Mouse (Mus musculus) liver, embryonic 15.5 days (tissue): ENCODE measurements at regions not wholly inside any gene's neighbourhood (a gene's known extent, or its start where the extent isn't known, plus 50 kb on each side); places are given as distances from the start of the nearest gene placed in this dataset.

Experiments
- ATAC-seq: fragments of 200-750 bp; cut with Nextera tagmentation; 2 replicates; pipeline ENCODE4 v1.8.0; 2017; ENCODE audit warnings: moderate number of reproducible peaks, mild to moderate bottlenecking, moderate library complexity; ENCODE audit not compliant: insufficient read depth
- H3K27ac ChIP-seq: fragments of 300-500 bp; sonication (generic); replicated peaks from 2 replicates; pipeline ENCODE4 v1.5.1; 2015; ENCODE audit warnings: mild to moderate bottlenecking, inconsistent platforms
- H3K27me3 ChIP-seq: fragments of 300-500 bp; sonication (generic); 2 replicates; pipeline ENCODE4 v1.6.1; 2015; ENCODE audit warnings: mild to moderate bottlenecking, inconsistent platforms
- H3K36me3 ChIP-seq: fragments of 300-500 bp; sonication (generic); replicated peaks from 2 replicates; pipeline ENCODE4 v1.6.1; 2015; ENCODE audit warnings: moderate library complexity, mild to moderate bottlenecking, inconsistent platforms
- H3K4me1 ChIP-seq: fragments of 300-500 bp; sonication (generic); replicated peaks from 2 replicates; pipeline ENCODE4 v1.6.1; 2015; ENCODE audit warnings: inconsistent platforms
- H3K4me2 ChIP-seq: fragments of 300-500 bp; sonication (generic); 2 replicates; pipeline ENCODE4 v1.6.1; 2015; ENCODE audit warnings: moderate library complexity, mild to moderate bottlenecking, inconsistent platforms
- H3K4me3 ChIP-seq: fragments of 300-500 bp; sonication (generic); replicated peaks from 2 replicates; pipeline ENCODE4 v1.5.1; 2015; ENCODE audit warnings: mild to moderate bottlenecking, inconsistent platforms
- H3K9ac ChIP-seq: fragments of 300-500 bp; sonication (generic); 2 replicates; pipeline ENCODE4 v1.6.1; 2015; ENCODE audit warnings: moderate library complexity, mild to moderate bottlenecking, inconsistent platforms
- H3K9me3 ChIP-seq: fragments of 300-500 bp; sonication (generic); replicated peaks from 2 replicates; pipeline ENCODE4 v1.6.1; 2016; ENCODE audit warnings: inconsistent platforms
- WGBS: fragments of 180-500 bp; shearing (Covaris S2); methylation state at CpG from one replicate; pipeline ENCODE4 v1.1.7; 2015; ENCODE audit warnings: mixed read lengths; ENCODE audit not compliant: insufficient replicate concordance; 5-methylcytosine and 5-hydroxymethylcytosine counted together

DNA sequence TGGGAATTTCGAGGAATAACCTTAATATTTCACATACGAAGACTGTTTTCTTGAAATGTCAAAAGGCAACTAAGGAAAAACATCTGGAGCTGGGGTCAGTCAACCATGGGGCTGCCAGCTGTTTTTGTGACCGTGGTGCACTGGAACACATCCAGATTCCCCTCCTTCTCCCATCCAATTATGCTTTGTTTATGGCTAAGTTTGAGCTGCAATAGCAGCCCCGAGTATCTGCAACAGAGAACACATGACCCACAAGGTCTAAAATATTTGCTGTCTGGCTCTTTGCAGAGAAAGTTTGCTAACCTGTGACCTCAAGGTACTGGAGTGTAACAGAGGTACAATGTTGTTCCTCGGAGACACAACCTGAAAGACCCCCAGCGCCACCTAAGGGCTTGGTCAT, 177.7 kb upstream of the Gadl1 start:
- no peak for ATAC-seq
- Histone ChIP-seq H3K9ac (no peak overlapping the region), H3K27ac (no peak overlapping the region), H3K27me3 (no peaks in the 10 kb centered on the region), H3K4me2 (no peak overlapping the region), H3K9me3 (no peaks in the 10 kb centered on the region), H3K4me3 (no peak overlapping the region), H3K4me1 (no peaks in the 10 kb centered on the region), H3K36me3 (no peaks in the 10 kb centered on the region)
- 57% methylated on average over 6 of the region's 6 CpGs for WGBS

DNA sequence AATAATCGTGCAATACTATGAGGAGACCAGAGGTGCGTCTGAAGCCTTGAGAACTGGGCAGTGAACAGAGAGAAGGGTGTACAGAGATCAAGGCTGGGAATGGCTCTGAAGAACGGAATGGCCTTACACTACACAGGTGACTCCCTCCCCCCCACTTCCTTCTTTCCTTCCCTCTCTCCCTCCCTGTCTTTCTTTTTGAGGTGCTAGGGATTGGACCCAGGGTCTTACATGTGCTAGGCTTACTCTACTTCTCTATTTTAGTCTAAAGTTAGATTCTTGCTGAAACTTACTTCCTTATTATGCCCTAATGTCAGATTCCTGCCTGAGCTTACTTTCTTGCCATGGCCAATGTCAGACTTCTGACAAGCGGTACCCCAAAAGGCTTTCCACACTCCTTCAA, 176.2 kb upstream of the Gadl1 start:
- Histone ChIP-seq H3K9me3 (no peaks in the 10 kb centered on the region), H3K9ac (no peak overlapping the region), H3K27ac (no peak overlapping the region), H3K36me3 (no peaks in the 10 kb centered on the region), H3K27me3 (no peaks in the 10 kb centered on the region), H3K4me2 (no peak overlapping the region), H3K4me3 (no peak overlapping the region), H3K4me1 (no peaks in the 10 kb centered on the region)
- no peak for ATAC-seq
- 43% methylated on average over 4 of the region's 4 CpGs for WGBS

DNA sequence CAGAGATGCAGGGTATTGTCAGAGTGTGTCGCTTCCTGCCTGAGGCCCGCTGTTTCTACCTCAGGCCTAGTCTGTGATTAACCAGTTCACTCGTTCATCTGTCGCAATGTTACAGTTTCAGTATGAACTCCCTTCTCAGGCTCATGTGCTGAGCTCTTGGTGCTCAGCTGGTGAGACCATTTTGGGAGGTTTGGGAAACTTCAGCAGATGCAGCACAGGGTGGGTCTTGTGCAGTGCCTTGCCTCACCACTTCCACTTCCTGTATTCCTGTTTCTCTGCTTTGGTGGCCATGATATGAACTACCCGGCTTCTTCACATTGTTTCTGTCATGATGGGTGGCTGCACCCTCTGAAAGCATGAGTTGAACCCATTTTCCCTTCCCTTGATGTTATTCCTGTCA, 169.3 kb upstream of the Gadl1 start:
- no peak overlapping the region for H3K4me2 ChIP-seq
- no peaks in the 10 kb centered on the region for H3K9me3 ChIP-seq
- no peaks in the 10 kb centered on the region for H3K27me3 ChIP-seq
- no peak overlapping the region for H3K27ac ChIP-seq
- no peaks in the 10 kb centered on the region for H3K4me1 ChIP-seq
- no peak for ATAC-seq
- H3K9ac ChIP-seq: no peak overlapping the region
- H3K36me3 ChIP-seq: no peaks in the 10 kb centered on the region
- H3K4me3 ChIP-seq: no peak overlapping the region
- 64% methylated on average over 5 of the region's 5 CpGs for WGBS

DNA sequence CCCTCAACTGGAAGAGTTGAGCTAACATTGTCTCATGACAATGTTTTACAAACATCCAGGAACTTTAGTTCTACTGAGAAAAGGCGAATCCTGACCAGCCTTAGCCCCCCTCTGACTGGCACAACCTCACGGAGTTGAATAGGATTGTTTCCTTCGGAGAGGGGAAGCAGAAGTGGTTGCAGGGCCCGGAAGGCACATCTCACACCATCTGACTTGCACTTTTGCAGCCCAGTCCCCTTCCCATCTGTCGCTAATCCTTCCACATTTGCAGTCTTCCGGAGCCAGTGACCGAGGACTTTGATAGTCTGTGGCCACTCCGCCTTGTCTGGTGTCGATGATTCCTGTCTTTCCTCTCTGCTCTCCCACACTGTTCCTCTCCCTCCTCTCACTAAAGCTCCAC, 162.8 kb upstream of the Gadl1 start:
- no peaks in the 10 kb centered on the region for H3K4me1 ChIP-seq
- no peak overlapping the region for H3K4me2 ChIP-seq
- H3K9ac ChIP-seq: no peak overlapping the region
- H3K9me3 ChIP-seq: no peaks in the 10 kb centered on the region
- ATAC-seq: no peak
- no peaks in the 10 kb centered on the region for H3K36me3 ChIP-seq
- H3K27ac ChIP-seq: no peak overlapping the region
- no peaks in the 10 kb centered on the region for H3K27me3 ChIP-seq
- H3K4me3 ChIP-seq: no peak overlapping the region
- 22% methylated on average over 9 of the region's 9 CpGs for WGBS

DNA sequence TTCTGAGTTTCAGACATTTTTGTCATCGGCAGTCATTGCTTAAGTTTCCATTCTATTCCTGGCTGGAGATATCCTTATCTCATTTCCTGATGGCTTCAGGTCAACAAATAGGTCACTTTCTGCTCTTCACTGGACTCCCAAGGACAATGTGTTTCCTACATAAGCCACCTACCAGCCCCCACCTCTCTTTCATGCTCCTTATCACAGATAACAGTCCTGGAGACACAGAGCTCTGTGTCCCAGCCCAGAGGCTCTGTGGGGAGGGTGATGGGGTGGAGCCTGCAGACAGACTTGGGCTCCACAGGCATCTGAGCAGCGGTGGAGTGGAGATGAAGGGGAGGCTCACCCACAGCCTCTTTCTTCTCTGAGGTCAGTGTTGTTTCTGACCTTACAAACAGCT, 148.8 kb upstream of the Gadl1 start:
- no peaks in the 10 kb centered on the region for H3K4me1 ChIP-seq
- WGBS: 4% methylated on average over 2 of the region's 2 CpGs
- H3K4me2 ChIP-seq: no peak overlapping the region
- no peak overlapping the region for H3K27ac ChIP-seq
- no peak overlapping the region for H3K4me3 ChIP-seq
- no peaks in the 10 kb centered on the region for H3K27me3 ChIP-seq
- 0 out of 2 replicates have a peak, but pooled peaks have one; percentile 34 for ATAC-seq
- H3K36me3 ChIP-seq: no peaks in the 10 kb centered on the region
- no peak overlapping the region for H3K9ac ChIP-seq
- H3K9me3 ChIP-seq: no peaks in the 10 kb centered on the region

DNA sequence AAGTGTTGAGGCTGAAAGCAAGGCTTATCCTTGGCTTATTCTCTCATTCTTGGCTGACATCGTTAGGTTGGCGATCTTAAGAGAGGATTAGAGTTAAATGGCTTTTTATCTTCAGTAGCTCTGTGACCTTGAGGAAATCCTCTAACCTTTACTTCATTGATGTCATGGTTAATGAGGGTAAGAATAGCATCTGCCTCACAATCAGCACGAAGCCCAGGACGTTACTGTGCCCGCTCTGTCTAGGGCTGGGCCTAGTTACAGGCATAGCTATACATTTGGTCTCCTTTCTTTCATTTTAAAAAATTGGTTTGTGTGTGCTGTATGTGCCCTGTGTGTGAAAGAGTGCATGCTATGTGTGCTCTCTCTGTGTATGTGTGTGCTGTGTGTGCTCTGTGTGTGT, 145.1 kb upstream of the Gadl1 start:
- Histone ChIP-seq H3K9ac (no peak overlapping the region), H3K36me3 (no peaks in the 10 kb centered on the region), H3K27me3 (no peaks in the 10 kb centered on the region), H3K4me3 (no peak overlapping the region), H3K9me3 (no peaks in the 10 kb centered on the region), H3K27ac (no peak overlapping the region), H3K4me2 (no peak overlapping the region), H3K4me1 (no peaks in the 10 kb centered on the region)
- ATAC-seq: no peak
- WGBS: 68% methylated on average over 5 of the region's 5 CpGs

DNA sequence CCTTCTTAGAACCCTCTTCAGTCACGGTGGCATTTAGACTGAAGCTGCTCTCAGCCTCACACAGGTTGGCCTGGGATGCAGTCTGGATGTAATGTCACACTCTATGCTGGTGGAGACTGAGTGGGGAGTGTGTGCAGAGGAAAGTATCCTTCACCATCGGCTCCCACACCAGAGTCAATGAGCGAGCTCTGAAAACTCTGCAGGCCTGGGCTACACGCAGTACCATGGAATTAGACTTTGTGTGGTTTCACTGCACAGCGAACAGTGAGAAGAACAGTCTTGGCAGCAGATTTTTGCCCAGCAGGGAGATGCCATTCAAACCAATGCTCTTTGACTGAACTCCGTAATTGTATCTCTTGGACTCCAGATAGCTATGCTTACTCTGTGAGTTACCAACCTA, 142.8 kb upstream of the Gadl1 start:
- Histone ChIP-seq H3K36me3 (no peaks in the 10 kb centered on the region), H3K27me3 (no peaks in the 10 kb centered on the region), H3K9ac (no peak overlapping the region), H3K4me2 (no peak overlapping the region), H3K9me3 (no peaks in the 10 kb centered on the region), H3K4me3 (no peak overlapping the region), H3K27ac (no peak overlapping the region), H3K4me1 (no peaks in the 10 kb centered on the region)
- 70% methylated on average over 6 of the region's 6 CpGs for WGBS
- no peak for ATAC-seq

DNA sequence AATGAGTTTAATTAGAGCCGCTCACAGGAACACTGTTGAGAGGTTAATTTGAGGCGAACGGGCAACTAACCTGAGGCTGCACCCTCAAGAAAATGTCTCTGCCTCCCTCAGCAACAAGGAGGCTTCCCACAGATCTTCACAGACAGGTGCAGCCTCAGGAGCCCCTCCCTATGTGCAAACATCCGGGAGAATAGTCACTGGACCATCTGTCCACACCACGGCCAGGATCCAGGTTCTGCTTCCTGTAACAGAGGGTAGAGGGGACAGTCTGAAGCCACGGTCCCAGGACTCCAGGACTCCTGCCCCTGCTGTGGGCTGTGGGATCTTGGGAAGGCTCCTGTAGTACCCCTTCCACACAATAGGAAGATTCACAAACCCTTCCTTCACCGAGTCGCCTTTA, 134.1 kb upstream of the Gadl1 start:
- H3K27ac ChIP-seq: no peak overlapping the region
- no peak for ATAC-seq
- H3K36me3 ChIP-seq: no peaks in the 10 kb centered on the region
- no peak overlapping the region for H3K9ac ChIP-seq
- H3K27me3 ChIP-seq: no peaks in the 10 kb centered on the region
- no peak overlapping the region for H3K4me3 ChIP-seq
- H3K4me2 ChIP-seq: no peak overlapping the region
- 67% methylated on average over 8 of the region's 8 CpGs for WGBS
- H3K9me3 ChIP-seq: no peaks in the 10 kb centered on the region
- H3K4me1 ChIP-seq: no peaks in the 10 kb centered on the region

DNA sequence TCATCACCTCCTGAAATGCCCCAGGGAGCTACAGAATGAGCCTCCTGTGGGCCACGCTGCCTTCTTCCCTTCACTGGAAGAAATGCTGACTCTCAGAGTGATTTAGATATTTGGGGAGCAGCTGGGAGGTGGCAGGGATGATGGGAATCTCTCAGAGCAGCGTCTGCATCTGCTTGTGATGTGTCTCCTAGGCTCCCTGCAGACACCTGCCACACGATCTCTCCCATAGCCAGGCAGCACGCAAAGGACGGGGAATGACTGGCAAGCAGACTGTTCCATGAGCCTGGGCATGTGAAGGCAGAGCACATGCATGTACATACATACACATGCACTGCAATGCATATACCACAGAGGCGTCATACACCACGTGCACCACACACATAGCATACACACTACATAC, 133.4 kb upstream of the Gadl1 start:
- no peak for ATAC-seq
- Histone ChIP-seq H3K4me2 (no peak overlapping the region), H3K27ac (no peak overlapping the region), H3K9me3 (no peaks in the 10 kb centered on the region), H3K36me3 (no peaks in the 10 kb centered on the region), H3K27me3 (no peaks in the 10 kb centered on the region), H3K9ac (no peak overlapping the region), H3K4me3 (no peak overlapping the region), H3K4me1 (no peaks in the 10 kb centered on the region)
- 69% methylated on average over 7 of the region's 7 CpGs for WGBS

DNA sequence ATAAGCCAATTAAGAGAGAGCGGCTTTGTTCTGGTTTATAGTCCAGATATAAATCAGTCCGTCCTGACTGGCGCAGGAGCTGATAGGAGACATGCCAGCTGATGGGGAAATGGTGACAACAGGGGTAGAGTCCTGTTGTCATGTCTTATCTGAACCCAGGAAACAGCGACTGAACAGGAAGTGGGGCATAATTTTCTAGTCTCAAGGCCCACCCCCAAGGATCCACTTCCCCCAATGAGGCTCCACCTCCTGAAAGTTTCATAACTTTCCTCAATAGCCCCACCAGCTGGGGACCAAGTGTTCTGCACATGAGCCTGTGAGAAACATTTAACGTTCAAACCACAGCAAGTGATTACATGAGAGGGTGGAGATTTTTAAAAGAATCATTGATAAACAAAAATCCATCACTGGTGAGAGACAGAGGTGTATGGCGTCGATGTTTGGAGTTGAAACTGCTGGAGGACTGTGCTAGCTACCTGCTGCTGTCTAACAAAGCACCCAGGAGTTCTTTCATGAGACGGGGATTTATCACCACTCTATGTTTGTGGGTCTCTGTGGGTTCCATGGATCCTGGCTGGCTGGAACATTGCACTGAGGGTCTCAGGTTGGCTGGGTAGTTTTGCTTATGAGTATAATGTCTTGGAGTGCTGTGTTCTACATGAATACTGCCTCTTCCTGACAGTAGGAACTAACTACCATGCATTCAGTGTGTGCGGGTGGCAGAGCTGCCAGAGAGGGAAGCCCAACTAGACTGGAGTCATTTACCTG, 132.0 kb upstream of the Gadl1 start:
- no peak for ATAC-seq
- no peaks in the 10 kb centered on the region for H3K27me3 ChIP-seq
- no peak overlapping the region for H3K27ac ChIP-seq
- H3K4me3 ChIP-seq: no peak overlapping the region
- no peaks in the 10 kb centered on the region for H3K9me3 ChIP-seq
- WGBS: 44% methylated on average over 9 of the region's 9 CpGs
- H3K36me3 ChIP-seq: no peaks in the 10 kb centered on the region
- no peak overlapping the region for H3K9ac ChIP-seq
- no peak overlapping the region for H3K4me2 ChIP-seq
- H3K4me1 ChIP-seq: no peaks in the 10 kb centered on the region

DNA sequence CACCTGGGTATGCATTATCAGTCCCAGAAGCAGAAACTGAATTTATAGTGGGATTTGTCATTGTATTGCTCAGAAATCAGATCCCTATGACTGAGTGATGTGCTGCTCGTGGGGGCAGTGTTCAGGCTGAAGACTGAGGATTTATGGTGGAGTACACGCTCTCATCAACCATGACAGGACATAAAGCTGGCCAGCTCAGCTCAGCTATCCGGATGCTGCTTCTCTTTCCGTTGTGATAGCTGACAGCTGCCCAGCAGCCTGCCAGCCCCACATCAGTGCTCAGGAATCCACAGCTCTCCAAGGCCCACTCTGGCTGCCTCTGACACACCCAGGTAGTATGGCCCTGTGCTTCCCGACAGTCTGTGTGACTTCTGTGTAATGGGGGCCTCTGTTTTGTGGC, 130.4 kb upstream of the Gadl1 start:
- Histone ChIP-seq H3K4me1 (no peaks in the 10 kb centered on the region), H3K9me3 (no peaks in the 10 kb centered on the region), H3K4me2 (no peak overlapping the region), H3K36me3 (no peaks in the 10 kb centered on the region), H3K27me3 (no peaks in the 10 kb centered on the region), H3K4me3 (no peak overlapping the region), H3K27ac (no peak overlapping the region), H3K9ac (no peak overlapping the region)
- ATAC-seq: no peak
- 65% methylated on average over 5 of the region's 5 CpGs for WGBS

DNA sequence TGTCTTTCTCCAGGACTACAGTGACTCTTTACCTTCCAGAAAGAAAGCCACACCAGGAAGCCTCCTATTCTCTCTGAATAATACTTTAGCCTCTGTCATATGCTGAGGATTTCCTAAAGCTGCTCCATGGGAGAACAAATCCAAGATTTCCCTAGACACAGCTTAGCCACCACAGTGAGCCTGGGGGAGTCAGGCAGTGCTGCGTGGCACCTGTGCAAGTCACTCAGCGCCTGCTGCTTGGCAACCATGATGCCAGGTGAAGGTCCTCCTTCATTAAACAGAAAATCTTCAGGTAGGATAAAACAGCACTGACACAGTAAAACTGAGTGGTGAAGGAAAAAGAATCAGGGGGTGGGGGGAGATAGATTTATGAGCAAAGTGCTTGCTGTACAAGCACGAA, 109.9 kb upstream of the Gadl1 start:
- WGBS: 68% methylated on average over 3 of the region's 3 CpGs
- no peak overlapping the region for H3K9ac ChIP-seq
- no peak overlapping the region for H3K27ac ChIP-seq
- no peak overlapping the region for H3K4me2 ChIP-seq
- H3K4me3 ChIP-seq: no peak overlapping the region
- no peak for ATAC-seq
- no peaks in the 10 kb centered on the region for H3K4me1 ChIP-seq
- H3K27me3 ChIP-seq: no peaks in the 10 kb centered on the region
- no peaks in the 10 kb centered on the region for H3K9me3 ChIP-seq
- H3K36me3 ChIP-seq: no peaks in the 10 kb centered on the region
